Mouse (Mus musculus) adrenal gland, postnatal 14 days (tissue): ENCODE data around the gene Pcbp2. TPM values are rescaled to one million over a fixed set of nuclear protein-coding genes. Genes with fewer than 3 reads are reported as not detected.
A peak's percentile ranks its signal among the peaks of the same experiment; 100 is the strongest.

Experiments
- DNase-seq: peaks from one replicate; pipeline ENCODE4 v3.0.0; 2021; ENCODE audit warnings: mixed read lengths
- total RNA-seq: library from RNA; stranded (reverse); gene quantifications from 2 replicates; pipeline ENCODE4 v1.2.3, GENCODE M21; 2021

The Pcbp2 gene
- total RNA-seq, 1 experiment from 2014 or later, result 726 TPM

GRCm38 (mm10) chr15:102506864-102507263, 36.5 kb downstream of the Pcbp2 start:
- DNase-seq, result no peak

DNA sequence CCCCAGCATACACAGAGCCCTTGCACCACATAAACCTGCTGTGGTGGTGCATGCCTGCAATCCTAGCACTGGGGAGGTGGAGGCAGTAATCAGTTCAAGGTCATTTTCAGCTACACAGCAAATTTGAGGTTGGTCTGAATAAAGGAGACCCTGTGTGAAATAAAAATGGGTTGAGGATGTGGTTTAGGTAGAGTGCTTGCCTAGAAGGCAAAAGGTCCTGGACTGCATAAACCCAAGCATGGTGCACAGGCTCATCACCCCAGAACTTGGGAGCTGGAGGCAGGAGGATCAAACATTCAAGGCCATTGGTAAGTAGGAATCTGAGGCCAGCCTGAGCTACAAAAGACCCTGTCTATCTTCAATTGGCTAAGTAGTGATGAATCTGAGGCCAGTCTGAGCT, 37.2 kb downstream of the Pcbp2 start:
- no peak for DNase-seq

DNA sequence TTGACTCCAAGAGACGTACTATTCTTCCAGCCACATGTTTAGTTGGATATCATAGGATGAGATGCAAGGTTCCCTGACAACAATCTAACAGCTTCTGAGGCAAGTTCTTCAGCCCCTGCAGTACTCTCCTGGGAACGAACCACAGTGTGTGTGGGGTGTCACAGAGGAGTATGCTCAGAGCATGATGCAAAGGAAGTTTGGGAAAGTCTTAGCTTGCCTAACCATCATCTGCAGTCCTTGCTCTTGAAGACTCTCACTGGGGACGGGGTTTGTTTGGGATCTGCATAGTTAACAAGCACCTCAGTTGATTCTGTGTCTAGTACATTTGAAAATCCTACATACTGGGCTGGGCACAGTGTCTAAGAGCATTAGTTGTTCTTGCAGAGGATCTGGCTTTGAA, 38.0 kb downstream of the Pcbp2 start:
- no peak for DNase-seq

DNA sequence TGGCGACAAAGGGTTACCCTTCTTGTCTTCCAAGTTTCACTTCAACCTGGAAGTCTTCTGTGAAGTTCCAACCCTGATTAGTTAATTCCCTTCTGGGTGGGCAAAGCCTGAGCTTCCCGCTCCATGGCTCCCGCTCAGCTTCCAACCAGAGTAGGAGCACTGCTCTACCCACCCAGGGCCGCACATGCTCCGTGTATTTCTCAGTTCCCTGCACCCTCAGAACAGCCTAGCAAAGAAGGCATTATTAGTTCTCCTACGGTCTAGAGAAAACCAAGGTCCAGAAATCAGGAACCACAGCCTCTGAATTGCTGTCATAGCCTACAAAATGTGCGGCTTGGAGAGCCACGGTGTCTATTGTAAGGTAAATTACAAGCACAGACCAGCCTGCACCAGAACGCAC, 39.8 kb downstream of the Pcbp2 start:
- DNase-seq, result peak; percentile 45

- peak; percentile 94 for DNase-seq
Observed at GRCm38 (mm10) chr15:102510590-102511284, 40.4 kb downstream of the Pcbp2 start.

DNA sequence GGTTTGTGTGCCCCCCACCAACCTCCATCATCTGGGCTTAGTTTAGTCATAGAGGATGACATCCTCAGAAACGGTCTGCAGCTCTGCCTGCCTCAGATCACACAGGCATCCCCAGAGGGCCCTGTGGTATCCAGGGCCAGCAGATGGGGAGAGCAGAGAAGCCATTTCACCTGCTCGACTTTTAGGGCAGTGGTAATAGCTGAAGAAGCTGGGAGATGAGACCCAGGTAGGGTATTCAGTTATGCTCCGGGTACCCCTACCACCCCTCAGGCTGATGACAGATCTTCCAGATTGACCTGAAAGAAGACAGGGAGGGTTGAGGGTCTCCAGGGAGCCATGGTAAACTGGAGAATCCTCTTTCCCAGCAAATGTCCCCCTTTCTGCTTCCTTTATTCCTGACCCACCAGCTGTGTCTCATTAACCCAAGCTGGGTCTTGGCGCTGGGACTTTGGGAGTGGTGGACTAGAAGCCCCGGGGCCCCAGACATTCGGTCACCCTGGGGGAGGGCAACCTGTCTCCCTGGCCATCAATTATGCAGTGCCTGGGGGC, 41.0 kb downstream of the Pcbp2 start:
- DNase-seq, result no peak

DNA sequence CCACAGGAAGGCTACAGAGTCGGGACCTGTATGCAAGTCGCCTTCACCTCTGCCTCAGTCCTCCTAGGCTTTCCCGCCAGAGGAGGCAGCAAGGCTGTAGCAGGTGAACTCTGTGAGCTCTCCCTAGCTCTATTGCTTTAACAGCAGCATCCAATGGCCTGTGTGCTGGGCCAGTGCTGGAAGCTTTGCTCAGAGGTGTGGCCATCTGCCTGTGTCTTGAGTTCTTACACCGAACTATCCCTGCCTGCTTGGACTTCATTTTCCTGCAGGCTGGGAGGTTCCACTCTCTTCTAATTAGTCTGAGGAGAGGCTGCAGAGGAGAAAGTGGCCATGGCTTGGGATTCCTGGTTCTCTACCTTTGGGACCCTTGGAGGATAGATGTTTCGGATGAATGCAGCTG, 41.7 kb downstream of the Pcbp2 start:
- no peak for DNase-seq

GRCm38 (mm10) chr15:102512471-102512870, 42.1 kb downstream of the Pcbp2 start:
- no peak for DNase-seq

DNA sequence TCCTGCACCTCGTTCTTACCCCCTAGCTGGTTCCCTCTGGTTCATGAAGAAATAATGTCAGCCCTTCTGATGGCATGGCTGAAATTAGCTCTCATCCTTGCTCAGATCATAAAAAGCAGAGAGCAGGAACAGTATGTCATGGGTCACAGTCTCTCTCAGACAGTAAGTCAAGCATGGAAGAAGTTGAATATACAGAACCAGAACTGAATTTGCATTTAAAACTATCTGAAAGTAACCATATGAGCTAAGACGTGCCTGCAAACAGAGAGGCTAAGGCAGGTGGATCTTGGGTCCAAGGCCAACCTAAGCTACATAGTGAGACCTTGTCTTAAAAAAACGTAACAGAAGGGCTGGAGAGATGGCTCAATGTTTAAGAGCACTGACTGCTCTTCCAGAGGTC, 42.7 kb downstream of the Pcbp2 start:
- no peak for DNase-seq

DNA sequence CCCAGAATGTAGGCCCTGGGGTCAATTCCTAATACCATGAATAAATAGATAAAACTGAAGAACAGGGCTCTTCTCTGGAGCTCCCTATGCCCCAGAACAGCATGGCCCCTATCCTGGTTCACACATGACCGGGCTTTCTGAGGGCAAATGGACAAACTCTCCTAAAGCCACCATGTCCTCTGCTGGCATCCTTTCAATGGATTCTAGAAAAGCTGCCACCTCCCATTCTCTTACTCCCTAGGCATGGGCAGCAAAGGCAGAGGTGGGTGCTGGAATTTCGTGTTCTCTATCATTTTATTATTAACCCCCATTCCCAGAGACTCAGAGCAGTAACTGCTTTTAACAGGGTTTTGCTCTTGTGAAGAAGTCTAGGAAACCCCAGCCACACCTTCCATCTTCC, 44.9 kb downstream of the Pcbp2 start:
- no peak for DNase-seq

DNA sequence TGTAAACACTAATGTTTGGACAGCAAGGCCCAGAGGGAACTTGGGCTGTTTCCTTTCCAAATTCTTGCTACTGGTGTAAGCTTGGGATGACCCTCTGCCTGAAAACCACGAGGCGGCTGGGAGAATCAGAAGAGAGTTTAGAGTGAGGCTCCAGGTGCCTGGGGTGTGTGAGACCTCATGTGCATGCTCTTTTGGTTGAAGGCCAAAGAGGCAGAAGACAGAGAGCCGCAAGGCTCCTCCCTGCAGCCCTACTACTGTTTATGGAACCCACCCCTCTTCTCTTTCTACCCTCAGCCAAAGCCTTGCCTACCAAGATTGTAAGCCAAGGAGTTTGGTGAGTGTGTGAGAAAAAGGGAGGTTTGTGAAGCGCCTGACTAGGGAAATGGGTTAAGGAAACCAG, 45.5 kb downstream of the Pcbp2 start:
- DNase-seq, result no peak

DNA sequence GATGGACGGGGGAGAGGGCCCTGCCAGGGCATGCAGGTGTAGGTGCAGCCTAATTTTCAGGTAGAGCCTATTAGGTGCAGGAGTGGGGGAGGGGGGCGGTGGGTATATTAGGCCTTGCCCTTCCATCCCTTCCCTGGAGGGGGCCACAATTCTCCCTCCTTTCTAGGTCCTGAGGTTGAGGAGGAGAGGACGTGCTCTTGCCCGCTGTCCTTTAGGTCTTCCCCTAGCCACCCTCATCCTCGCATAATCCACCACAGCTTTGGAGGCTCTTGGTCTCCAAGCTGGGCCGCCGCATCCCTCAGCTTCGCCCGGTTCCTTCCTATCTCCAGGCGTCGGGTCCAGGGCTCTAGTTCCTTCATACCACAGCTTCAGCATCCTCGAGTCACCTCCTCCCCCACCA, 46.0 kb downstream of the Pcbp2 start:
- no peak for DNase-seq

DNA sequence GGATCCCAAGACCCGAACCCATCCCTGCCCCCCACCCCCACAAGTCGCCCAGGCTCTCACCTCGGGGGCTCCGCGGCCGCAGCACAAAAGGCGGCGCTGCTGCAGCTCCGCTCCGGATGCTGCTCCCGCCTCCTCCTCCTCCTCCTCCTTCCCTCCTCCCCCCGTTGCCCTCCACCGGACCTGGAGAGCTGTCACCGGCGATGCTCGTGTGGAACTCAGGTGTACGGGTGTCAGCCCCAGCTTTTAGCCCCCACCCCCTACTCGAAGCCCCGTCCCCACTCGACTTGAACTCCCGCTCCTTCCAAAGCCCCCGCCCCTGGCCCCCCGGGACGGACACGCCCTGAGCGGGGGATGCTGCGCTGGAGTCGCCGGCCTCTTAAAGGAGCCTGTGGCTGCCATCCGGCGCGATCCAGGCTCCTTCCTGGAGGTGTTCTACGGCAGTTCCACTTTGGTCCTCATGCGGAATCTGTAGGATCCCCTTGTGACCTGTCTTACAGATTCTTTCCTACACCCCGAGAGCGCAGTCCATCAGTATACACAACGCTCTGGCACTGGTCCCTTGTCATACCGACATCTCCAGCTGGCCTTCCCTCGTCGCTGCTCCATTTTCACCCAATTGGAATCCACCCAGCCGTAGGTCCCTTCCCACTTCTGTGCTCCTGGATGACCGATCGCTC, 46.5 kb downstream of the Pcbp2 start, which contains the start of gene Map3k12:
Map3k12 (minus strand) TSS at position 337 of the 677 bp plus-strand sequence.
- DNase-seq, result peak; percentile 80

- DNase-seq, result no peak
Observed at GRCm38 (mm10) chr15:102517631-102517975, 47.3 kb downstream of the Pcbp2 start.

DNA sequence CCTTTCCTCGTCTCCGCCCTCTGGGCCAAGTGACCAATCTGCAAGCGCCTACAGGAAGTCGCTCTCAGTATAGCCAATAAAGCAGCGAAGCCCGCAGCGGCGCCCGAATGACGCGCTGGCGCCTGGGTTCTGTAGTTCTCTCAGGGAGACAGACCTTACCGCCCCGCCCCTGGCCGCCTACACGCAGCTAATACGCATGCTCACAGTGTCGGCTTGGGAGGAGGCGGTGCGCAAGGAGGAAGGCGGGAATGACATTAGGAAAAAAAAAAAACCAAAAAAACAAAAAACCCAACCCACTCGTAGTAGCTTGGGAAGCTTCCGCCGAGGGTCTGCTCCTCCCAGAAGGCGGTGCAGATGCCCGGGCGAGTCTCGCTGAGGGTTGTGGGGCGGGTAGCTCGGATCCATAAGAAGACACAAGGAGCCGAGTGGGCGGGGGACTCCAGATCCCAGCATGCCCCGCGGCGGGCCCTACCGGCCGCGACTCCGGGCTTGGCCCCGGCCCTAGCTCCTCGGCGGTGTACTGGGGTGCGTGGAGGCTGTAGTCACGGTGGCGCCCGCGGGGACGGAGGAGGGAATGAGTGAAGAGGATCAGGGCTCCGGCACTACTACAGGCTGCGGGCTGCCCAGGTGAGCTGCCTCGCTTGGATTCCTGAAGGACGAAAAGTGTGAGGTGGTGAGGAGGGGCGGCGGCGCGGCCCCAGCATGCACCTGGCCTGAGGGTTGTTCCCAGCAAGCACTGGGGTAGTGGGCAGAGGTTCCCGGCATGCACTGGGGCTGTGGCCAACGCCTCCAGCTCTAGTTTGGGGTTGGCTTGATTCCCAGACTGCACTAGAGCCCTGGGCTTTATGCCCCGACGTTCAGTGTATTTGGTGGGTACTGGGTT, 47.9 kb downstream of the Pcbp2 start, which contains the start of gene Tarbp2:
Tarbp2 (plus strand) TSS at position 217 of the 883 bp plus-strand sequence.
- DNase-seq, result peak; percentile 100

- no peak for DNase-seq
Observed at GRCm38 (mm10) chr15:102518859-102519201, 48.5 kb downstream of the Pcbp2 start.

DNA sequence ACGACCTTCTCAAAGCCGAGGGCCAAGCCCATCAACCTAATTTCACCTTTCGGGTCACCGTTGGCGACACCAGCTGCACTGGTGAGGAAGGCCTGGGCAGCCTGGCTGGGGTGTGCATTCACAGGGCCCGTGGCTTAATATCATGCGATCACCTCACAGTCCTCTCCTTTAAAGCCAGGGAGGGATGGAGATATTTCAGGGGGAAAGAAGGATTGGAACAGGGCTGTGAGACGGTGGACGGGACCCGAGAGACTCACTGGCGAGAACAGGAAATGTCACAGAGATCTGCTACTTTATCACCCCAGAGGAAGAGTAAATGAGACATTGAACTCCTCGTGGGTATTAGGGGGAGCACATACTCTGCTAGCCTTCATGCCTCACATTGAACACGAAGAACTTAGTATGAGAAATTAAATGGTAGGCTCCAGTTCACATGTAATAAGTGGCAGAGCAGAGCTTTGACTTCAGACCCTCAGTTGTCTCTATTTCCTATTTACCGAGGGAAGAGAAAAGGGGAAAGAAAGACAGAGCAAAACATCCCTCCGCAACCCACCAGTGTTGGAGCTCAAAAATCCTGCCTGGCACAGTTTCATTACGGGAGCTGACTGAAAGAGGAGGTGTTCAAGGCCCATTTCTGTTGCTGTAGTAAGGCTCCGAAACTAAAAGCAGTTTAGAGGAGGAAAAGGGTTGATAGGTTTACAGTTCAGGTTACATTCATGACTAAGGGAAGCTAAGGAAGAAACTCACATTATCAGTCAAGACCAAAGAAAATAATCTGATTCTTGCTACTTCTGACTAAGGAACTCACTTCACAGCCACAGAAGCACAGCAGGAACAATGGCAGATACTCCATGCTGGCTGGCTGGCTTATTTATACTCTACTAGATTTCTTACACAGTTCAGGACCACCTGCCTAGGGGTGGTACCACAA, 49.1 kb downstream of the Pcbp2 start:
- no peak for DNase-seq

DNA sequence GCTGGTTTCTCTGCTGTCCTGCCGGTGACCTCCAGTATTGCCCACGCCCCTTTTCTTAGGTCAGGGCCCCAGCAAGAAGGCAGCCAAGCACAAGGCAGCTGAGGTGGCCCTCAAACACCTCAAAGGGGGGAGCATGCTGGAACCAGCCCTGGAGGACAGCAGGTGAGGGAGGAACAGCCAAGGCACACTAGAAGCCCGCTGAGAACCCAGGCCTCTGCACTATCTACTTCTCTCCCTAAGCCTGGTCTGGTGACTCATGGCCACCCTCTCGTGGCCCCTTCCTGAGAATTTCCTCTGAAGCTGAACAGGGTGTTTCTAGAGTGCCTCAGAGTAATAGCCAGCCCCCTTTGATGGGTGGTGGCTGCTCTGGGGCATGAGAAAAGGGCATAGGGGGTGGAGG, 50.1 kb downstream of the Pcbp2 start:
- no peak for DNase-seq

DNA sequence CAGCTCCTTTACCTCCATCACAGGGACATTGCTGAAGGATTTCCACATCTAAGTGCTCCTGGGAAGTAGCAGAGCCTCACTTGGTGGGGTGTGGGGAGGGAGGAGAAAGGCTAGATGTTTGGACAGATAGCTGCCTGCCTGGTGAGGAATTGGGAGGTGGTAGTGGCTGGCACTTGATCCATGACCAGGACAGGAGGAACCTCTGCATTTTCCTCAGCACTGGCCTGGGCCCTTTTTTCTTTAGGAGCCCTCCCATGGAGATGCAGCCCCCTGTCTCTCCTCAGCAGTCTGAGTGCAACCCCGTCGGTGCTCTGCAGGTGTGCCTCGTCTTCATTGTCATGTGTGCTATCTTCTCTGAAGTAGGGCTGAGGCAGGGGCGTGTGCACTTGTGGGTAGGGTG, 51.1 kb downstream of the Pcbp2 start:
- DNase-seq, result no peak

DNA sequence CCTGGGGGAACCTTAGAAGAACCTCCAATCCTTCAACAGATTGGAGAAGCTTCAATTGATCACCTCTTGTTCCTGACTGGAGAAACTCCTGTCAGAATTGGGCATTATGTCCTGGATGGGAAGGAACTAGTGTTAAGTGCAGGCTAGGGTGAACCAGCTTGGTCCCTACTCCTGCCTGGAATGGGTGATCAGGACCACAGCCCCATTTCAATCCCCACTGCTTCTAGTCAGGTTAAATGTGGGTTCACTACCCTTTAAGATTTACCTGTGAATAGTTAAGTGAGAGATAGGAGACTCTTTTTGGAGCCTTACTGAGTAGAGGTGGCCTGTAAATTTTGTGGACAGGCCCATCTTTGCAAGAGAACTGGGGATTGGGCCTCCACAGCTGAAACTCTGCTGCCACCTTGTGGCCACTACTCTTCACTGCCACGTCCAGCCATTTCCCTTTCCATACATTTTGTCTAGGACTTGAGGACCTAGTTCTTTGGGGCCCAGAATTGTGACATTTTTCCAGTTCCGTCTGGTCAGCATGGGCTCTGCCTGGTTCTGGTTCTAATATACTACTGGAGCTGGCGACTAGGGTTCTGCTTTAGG, 54.6 kb downstream of the Pcbp2 start, which contains the start of gene Npff:
Npff (minus strand) TSS at position 51 of the 594 bp plus-strand sequence.
- DNase-seq, result peak; percentile 86
